Mouse (Mus musculus) liver, adult (tissue): Measurements from ENCODE around the gene Tspan4.

Source experiments
- GATA4 ChIP-seq: IDR thresholded peaks from 2 replicates; pipeline ENCODE4 v1.6.1; 2014; ENCODE audit warnings: mild to moderate bottlenecking, low read length; ENCODE audit not compliant: insufficient replicate concordance

Gene Tspan4

GRCm38 (mm10) chr7:141435856-141436522 lies 39.1 kb upstream of the Tspan4 start:
- no peak for TF ChIP-seq GATA4

- no peak for TF ChIP-seq GATA4
Observed at GRCm38 (mm10) chr7:141436523-141436892, 38.5 kb upstream of the Tspan4 start.

GRCm38 (mm10) chr7:141437178-141438120 lies 37.6 kb upstream of the Tspan4 start, which contains the start of gene Slc25a22:
Gene Slc25a22, minus strand, starts transcription at chr7:141437892.
- TF ChIP-seq GATA4, result peak; percentile 84; the same call in 1 of the 2 replicates

GRCm38 (mm10) chr7:141438201-141438968 lies 36.7 kb upstream of the Tspan4 start:
- TF ChIP-seq GATA4, result no peak

GRCm38 (mm10) chr7:141439140-141439679 lies 35.8 kb upstream of the Tspan4 start:
- TF ChIP-seq GATA4, result no peak

- no peak for TF ChIP-seq GATA4
Observed at GRCm38 (mm10) chr7:141439811-141440210, 35.2 kb upstream of the Tspan4 start.

GRCm38 (mm10) chr7:141440613-141441012 lies 34.4 kb upstream of the Tspan4 start:
- TF ChIP-seq GATA4, result no peak

- no peak for TF ChIP-seq GATA4
Observed at GRCm38 (mm10) chr7:141441460-141441859, 33.6 kb upstream of the Tspan4 start.

GRCm38 (mm10) chr7:141442199-141442598 lies 32.8 kb upstream of the Tspan4 start:
- no peak for TF ChIP-seq GATA4

- TF ChIP-seq GATA4, result no peak
Observed at GRCm38 (mm10) chr7:141443081-141443821, 31.8 kb upstream of the Tspan4 start.

- no peak for TF ChIP-seq GATA4
Observed at GRCm38 (mm10) chr7:141443828-141444237, 31.2 kb upstream of the Tspan4 start, which contains the start of gene Pidd1. Gene Pidd1, minus strand, starts transcription at chr7:141444025.

GRCm38 (mm10) chr7:141447110-141447991 lies 27.7 kb upstream of the Tspan4 start, which contains the start of gene Rplp2:
Gene Rplp2, plus strand, starts transcription at chr7:141447370.
- peak; percentile 15; the same call in 1 of the 2 replicates for TF ChIP-seq GATA4

- no peak for TF ChIP-seq GATA4
Observed at GRCm38 (mm10) chr7:141451928-141452327, 23.1 kb upstream of the Tspan4 start.
